Mouse (Mus musculus) brain, embryonic 18.5 days (tissue): ENCODE measurements at regions not wholly inside any gene's neighbourhood (a gene's known extent, or its start where the extent isn't known, plus 50 kb on each side); places are given as distances from the start of the nearest gene placed in this dataset.

Source experiments
- DNase-seq: peaks from one replicate; pipeline ENCODE4 v3.0.0-alpha.2; 2012; ENCODE audit warnings: low read depth, low spot score

DNA sequence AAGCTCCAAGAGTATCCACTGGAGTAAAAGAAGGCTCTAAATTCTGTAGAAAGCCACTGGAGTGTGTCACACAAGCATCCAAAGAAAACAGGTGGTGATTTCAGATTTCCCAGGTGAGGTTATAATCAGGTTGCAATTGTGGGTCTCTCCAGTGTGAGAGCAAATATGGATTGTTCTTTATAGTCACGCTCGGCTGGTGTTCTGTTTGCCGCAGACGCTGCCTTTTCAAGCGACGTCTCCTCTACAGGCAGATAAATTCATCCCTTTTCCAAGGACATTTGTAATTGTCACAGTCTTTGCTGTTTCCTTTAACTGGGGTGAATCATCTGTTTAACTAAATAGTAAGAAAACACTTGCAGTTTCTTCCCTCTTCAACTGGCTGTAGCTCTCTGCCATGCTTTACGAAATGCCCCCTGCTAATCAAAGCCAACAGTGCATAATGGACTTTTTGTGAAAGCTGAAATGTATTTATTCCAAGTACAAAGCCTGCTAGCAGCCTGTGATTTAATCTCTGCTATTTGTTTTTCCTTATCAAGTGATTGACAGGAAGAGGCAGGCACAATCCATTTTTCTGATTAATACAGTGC, 502.4 kb downstream of the Trim52 start:
- no peak for DNase-seq
